Comparison of ENCODE assay signal across 18 mouse cellular contexts in the genomic region with DNA sequence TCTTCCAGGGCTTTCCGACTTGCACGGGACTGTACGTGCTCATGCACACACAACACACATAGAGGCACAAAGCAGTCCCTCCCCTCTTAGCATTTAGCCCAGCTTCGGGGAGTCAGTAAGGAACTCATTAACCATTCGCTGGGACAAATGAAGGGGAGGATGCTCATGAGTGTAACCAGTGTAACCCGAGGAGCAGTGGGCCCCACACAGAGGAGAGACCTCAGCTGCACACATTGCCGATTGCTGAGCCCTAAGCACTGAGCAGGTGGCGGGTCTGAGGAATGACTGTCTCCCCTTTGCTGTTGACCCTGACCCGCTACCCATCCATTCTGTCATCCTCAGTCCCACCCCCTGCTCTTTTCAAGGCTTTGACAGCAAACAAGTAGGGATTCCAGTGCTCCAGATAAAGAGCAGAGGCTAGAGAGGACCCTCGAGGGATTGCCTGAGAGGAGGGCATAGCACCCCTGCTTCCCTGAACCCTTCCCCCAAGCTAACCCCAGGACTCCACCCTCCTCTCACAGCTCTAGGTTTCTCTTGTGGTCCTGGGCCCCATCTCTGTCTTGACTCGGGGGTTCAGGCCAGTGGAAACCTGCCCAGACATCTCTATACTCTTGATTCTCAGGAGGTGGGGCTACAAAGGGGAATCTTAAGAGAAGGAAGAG. TPM values are rescaled to one million over a fixed set of nuclear protein-coding genes. Genes with fewer than 3 reads are reported as not detected.
A peak's percentile ranks its signal among the peaks of the same experiment; 100 is the strongest.
DNase-seq lines count a peak whose midpoint lies in the region; ATAC-seq and TF ChIP-seq lines count a peak whose summit lies in the region.
"Had no signal": no experiment of that assay in that cellular context is flagged by ENCODE, and none has a peak within 500 bp of the region (broad histone marks: within the 10 kb centered on the region; RNA-seq: fewer than 3 reads in every experiment).

No protein-coding gene starts in this region.

- no peak overlapping the region for H3K9ac ChIP-seq in forebrain, embryonic 13.5 days
- no peak overlapping the region for H3K9ac ChIP-seq in kidney, postnatal 0 days (ENCODE audit: low read depth, low read length)
- no peak overlapping the region for H3K9ac ChIP-seq in intestine, postnatal 0 days (ENCODE audit: low read depth, low read length)
- H3K9ac ChIP-seq: heart, embryonic 12.5 days had no signal

- no peak for DNase-seq in forebrain, embryonic 10.5 days (ENCODE audit: extremely low spot score, low spot score)
- DNase-seq in kidney, postnatal 0 days (ENCODE audit: low spot score) = peak; percentile 77
- DNase-seq in kidney, adult 18-20 months = no peak
- DNase-seq in embryo, embryonic 10.5 days (ENCODE audit: low spot score) = peak; percentile 76
- peak; percentile 68 for DNase-seq in mesoderm, embryonic 11.5 days (ENCODE audit: low read depth, low spot score)
- no peak for DNase-seq in urinary bladder, adult 18-20 months (ENCODE audit: low spot score in 2 of 2)
- DNase-seq: adrenal gland, postnatal 25 days; cerebellum, postnatal 14 days; gastrocnemius, postnatal 25 days; kidney, adult 8-10 months; lung, adult 2 months had no signal

- 10% methylated on average over 11 of the region's 11 CpGs for WGBS in forebrain, embryonic 13.5 days
- WGBS in forebrain, embryonic 10.5 days = 12% methylated on average over 11 of the region's 11 CpGs
- 7% methylated on average over 11 of the region's 11 CpGs for WGBS in kidney, postnatal 0 days
- 24% methylated on average over 11 of the region's 11 CpGs for WGBS in intestine, postnatal 0 days

- no peak for TF ChIP-seq CTCF in kidney, postnatal 0 days (IDR thresholded peaks at IDR 0.05; ENCODE audit: low read depth)
- TF ChIP-seq CTCF in intestine, postnatal 0 days (IDR thresholded peaks at IDR 0.05; ENCODE audit: low read depth) = no peak

- H3K4me1 ChIP-seq in forebrain, embryonic 13.5 days = peaks cover 6% of the 10 kb centered on the region; the same call in 1 of the 2 replicates
- peaks cover 22% of the 10 kb centered on the region for H3K4me1 ChIP-seq in forebrain, embryonic 10.5 days
- H3K4me1 ChIP-seq in kidney, postnatal 0 days (replicated peaks; ENCODE audit: insufficient read depth, low read length) = no peaks in the 10 kb centered on the region
- H3K4me1 ChIP-seq in intestine, postnatal 0 days (replicated peaks; ENCODE audit: control insufficient read depth, insufficient read depth, low read length) = no peaks in the 10 kb centered on the region
- H3K4me1 ChIP-seq: heart, embryonic 12.5 days had no signal

- H3K9me3 ChIP-seq in forebrain, embryonic 13.5 days (replicated peaks) = no peaks in the 10 kb centered on the region
- no peaks in the 10 kb centered on the region for H3K9me3 ChIP-seq in forebrain, embryonic 10.5 days
- no peaks in the 10 kb centered on the region for H3K9me3 ChIP-seq in kidney, postnatal 0 days (replicated peaks; ENCODE audit: low read length)
- no peaks in the 10 kb centered on the region for H3K9me3 ChIP-seq in intestine, postnatal 0 days (ENCODE audit: control insufficient read depth)
- H3K9me3 ChIP-seq: heart, embryonic 12.5 days had no signal

- H3K27ac ChIP-seq in forebrain, embryonic 13.5 days = no peak overlapping the region
- H3K27ac ChIP-seq in forebrain, embryonic 10.5 days = no peak overlapping the region
- H3K27ac ChIP-seq in kidney, postnatal 0 days = no peak overlapping the region
- H3K27ac ChIP-seq in intestine, postnatal 0 days (ENCODE audit: low read depth, low read length) = no peak overlapping the region
- H3K27ac ChIP-seq: macrophage had no signal

- no peaks in the 10 kb centered on the region for H3K36me3 ChIP-seq in forebrain, embryonic 13.5 days (ENCODE audit: poor library complexity, severe bottlenecking)
- no peaks in the 10 kb centered on the region for H3K36me3 ChIP-seq in forebrain, embryonic 10.5 days (replicated peaks)
- no peaks in the 10 kb centered on the region for H3K36me3 ChIP-seq in kidney, postnatal 0 days (ENCODE audit: insufficient read depth, low read length)
- H3K36me3 ChIP-seq in intestine, postnatal 0 days (ENCODE audit: control insufficient read depth, insufficient read depth) = no peaks in the 10 kb centered on the region
- H3K36me3 ChIP-seq: heart, embryonic 12.5 days had no signal

- H3K4me3 ChIP-seq in forebrain, embryonic 13.5 days = no peak overlapping the region
- no peak overlapping the region for H3K4me3 ChIP-seq in forebrain, embryonic 10.5 days
- H3K4me3 ChIP-seq in kidney, postnatal 0 days (replicated peaks; ENCODE audit: low read depth, low read length) = no peak overlapping the region
- H3K4me3 ChIP-seq in intestine, postnatal 0 days (ENCODE audit: low read depth, low read length) = no peak overlapping the region
- H3K4me3 ChIP-seq: heart, embryonic 12.5 days; myocyte had no signal

- no peak overlapping the region for H3K4me2 ChIP-seq in forebrain, embryonic 13.5 days
- no peak overlapping the region for H3K4me2 ChIP-seq in kidney, postnatal 0 days (ENCODE audit: low read length)
- H3K4me2 ChIP-seq in intestine, postnatal 0 days (replicated peaks; ENCODE audit: low read depth) = no peak overlapping the region
- H3K4me2 ChIP-seq: heart, embryonic 12.5 days had no signal

- H3K27me3 ChIP-seq in forebrain, embryonic 13.5 days = peaks cover 84% of the 10 kb centered on the region
- peaks cover 95% of the 10 kb centered on the region for H3K27me3 ChIP-seq in forebrain, embryonic 10.5 days (ENCODE audit: poor library complexity, severe bottlenecking)
- peaks cover 49% of the 10 kb centered on the region for H3K27me3 ChIP-seq in kidney, postnatal 0 days (ENCODE audit: insufficient read depth, low read length)
- peaks cover 65% of the 10 kb centered on the region for H3K27me3 ChIP-seq in intestine, postnatal 0 days (replicated peaks; ENCODE audit: control insufficient read depth, insufficient read depth, low read length)

- ATAC-seq in forebrain, embryonic 13.5 days = peak; percentile 36; the same call in 1 of the 2 replicates
- ATAC-seq in kidney, postnatal 0 days (replicated peaks; ENCODE audit: low FRiP score, low read depth) = peak; percentile 88
- no peak for ATAC-seq in intestine, postnatal 0 days
- ATAC-seq: activated CD4-positive, CD25-positive, alpha-beta regulatory T cell, adult 4 months had no signal

RNA-seq across cellular contexts. Expression of a gene that starts 0.8 kb away (rescaled TPM):
- 0.04 and 0.06 TPM in 2 replicates for polyA plus RNA-seq in forebrain, embryonic 13.5 days (2015; fragmentation: Nextera tagmentation; extraction: Ambion mirVana)
- not detected in 2 replicates for polyA plus RNA-seq in forebrain, embryonic 10.5 days (2016; fragmentation: Nextera tagmentation; extraction: Ambion mirVana)
- not detected in 2 replicates for polyA plus RNA-seq in kidney, postnatal 0 days (2015; fragmentation: Nextera tagmentation; extraction: Ambion mirVana)
- polyA plus RNA-seq in intestine, postnatal 0 days (2015; fragmentation: Nextera tagmentation; extraction: Ambion mirVana) = 0.01 TPM in 1 of 2 replicates, not detected in the other
- polyA plus RNA-seq: heart, embryonic 12.5 days; liver, adult 2 months; lung, adult 2 months; macrophage had no signal

Comparison
In these comparisons a context has a peak if more than half of its experiments do, and no peak if none do; other contexts are left out.
1. DNase-seq: peak in kidney, postnatal 0 days (single experiment), embryo, embryonic 10.5 days (single experiment) and mesoderm, embryonic 11.5 days (single experiment); none in forebrain, embryonic 10.5 days (single experiment), kidney, adult 18-20 months (single experiment) and urinary bladder, adult 18-20 months (0 of 2).